Mouse (Mus musculus): ENCODE data around the gene Styxl1. TPM values are rescaled to one million over a fixed set of nuclear protein-coding genes. Genes with fewer than 3 reads are reported as not detected.

Gene Styxl1
- polyA plus RNA-seq, 1 experiment from 2014 or later = 0.41 TPM

- H3K27me3 ChIP-seq = no peaks in the 10 kb centered on the region
- no peak overlapping the region for H3K4me2 ChIP-seq
- no peak overlapping the region for H3K27ac ChIP-seq
- H3K9ac ChIP-seq = no peak overlapping the region
- no peaks in the 10 kb centered on the region for H3K9me3 ChIP-seq (replicated peaks)
- peaks cover 14% of the 10 kb centered on the region for H3K36me3 ChIP-seq (ENCODE audit: poor library complexity, severe bottlenecking)
- H3K4me1 ChIP-seq = peaks cover 64% of the 10 kb centered on the region
- no peak for ATAC-seq
- WGBS = 78% methylated on average over 3 of the region's 3 CpGs
- H3K4me3 ChIP-seq = no peak overlapping the region
Observed at GRCm38 (mm10) chr5:135723165-135723751, 54.9 kb downstream of the Styxl1 start.

GRCm38 (mm10) chr5:135722121-135722520 lies 56.1 kb downstream of the Styxl1 start:
- WGBS = 74% methylated on average over 11 of the region's 11 CpGs
- H3K27me3 ChIP-seq = no peaks in the 10 kb centered on the region
- no peak overlapping the region for H3K9ac ChIP-seq
- H3K4me2 ChIP-seq = no peak overlapping the region; the same call in 1 of the 2 replicates
- peaks cover 18% of the 10 kb centered on the region for H3K36me3 ChIP-seq (ENCODE audit: poor library complexity, severe bottlenecking)
- 0 out of 2 replicates have a peak overlapping the region, but pooled peaks have one; percentile 14 for H3K27ac ChIP-seq
- H3K9me3 ChIP-seq (replicated peaks) = no peaks in the 10 kb centered on the region
- ATAC-seq = no peak
- no peak overlapping the region for H3K4me3 ChIP-seq
- H3K4me1 ChIP-seq = peaks cover 56% of the 10 kb centered on the region

- Histone ChIP-seq H3K4me3 (no peak overlapping the region), H3K4me2 (no peak overlapping the region), H3K36me3 (ENCODE audit: poor library complexity, severe bottlenecking) (peaks cover 29% of the 10 kb centered on the region), H3K9me3 (replicated peaks) (no peaks in the 10 kb centered on the region), H3K9ac (no peak overlapping the region), H3K27ac (no peak overlapping the region), H3K27me3 (no peaks in the 10 kb centered on the region), H3K4me1 (peaks cover 46% of the 10 kb centered on the region)
- no peak for ATAC-seq
- WGBS = 94% methylated on average over 8 of the region's 8 CpGs
Observed at GRCm38 (mm10) chr5:135721076-135721475, 57.1 kb downstream of the Styxl1 start.

GRCm38 (mm10) chr5:135720121-135720520 lies 58.1 kb downstream of the Styxl1 start:
- 85% methylated on average over 3 of the region's 3 CpGs for WGBS
- Histone ChIP-seq H3K4me2 (no peak overlapping the region), H3K4me3 (no peak overlapping the region), H3K9me3 (replicated peaks) (no peaks in the 10 kb centered on the region), H3K27me3 (no peaks in the 10 kb centered on the region), H3K36me3 (ENCODE audit: poor library complexity, severe bottlenecking) (peaks cover 35% of the 10 kb centered on the region), H3K4me1 (peaks cover 36% of the 10 kb centered on the region), H3K9ac (no peak overlapping the region), H3K27ac (no peak overlapping the region)
- no peak for ATAC-seq

GRCm38 (mm10) chr5:135719586-135720120 lies 58.5 kb downstream of the Styxl1 start:
- H3K4me3 ChIP-seq = no peak overlapping the region
- no peak overlapping the region for H3K27ac ChIP-seq
- H3K9me3 ChIP-seq (replicated peaks) = no peaks in the 10 kb centered on the region
- 89% methylated on average over 10 of the region's 10 CpGs for WGBS
- no peak for ATAC-seq
- no peaks in the 10 kb centered on the region for H3K27me3 ChIP-seq
- H3K9ac ChIP-seq = no peak overlapping the region
- peaks cover 35% of the 10 kb centered on the region for H3K36me3 ChIP-seq (ENCODE audit: poor library complexity, severe bottlenecking)
- no peak overlapping the region for H3K4me2 ChIP-seq
- peaks cover 32% of the 10 kb centered on the region for H3K4me1 ChIP-seq

GRCm38 (mm10) chr5:135715624-135716023 lies 62.6 kb downstream of the Styxl1 start:
- WGBS = 63% methylated on average over 10 of the region's 10 CpGs
- Histone ChIP-seq H3K4me3 (no peak overlapping the region), H3K36me3 (ENCODE audit: poor library complexity, severe bottlenecking) (peaks cover 33% of the 10 kb centered on the region), H3K9ac (no peak overlapping the region), H3K9me3 (replicated peaks) (no peaks in the 10 kb centered on the region), H3K4me1 (0 out of 2 replicates have a peak, but pooled peaks cover 7% of the 10 kb centered on the region), H3K27me3 (no peaks in the 10 kb centered on the region), H3K27ac (no peak overlapping the region), H3K4me2 (no peak overlapping the region)
- ATAC-seq = no peak

- H3K36me3 ChIP-seq (ENCODE audit: poor library complexity, severe bottlenecking) = peaks cover 36% of the 10 kb centered on the region
- H3K9ac ChIP-seq = no peak overlapping the region
- no peaks in the 10 kb centered on the region for H3K27me3 ChIP-seq
- no peak for ATAC-seq
- H3K9me3 ChIP-seq (replicated peaks) = no peaks in the 10 kb centered on the region
- no peak overlapping the region for H3K27ac ChIP-seq
- no peak overlapping the region for H3K4me3 ChIP-seq
- WGBS = 88% methylated on average over 16 of the region's 16 CpGs
- H3K4me2 ChIP-seq = no peak overlapping the region
- H3K4me1 ChIP-seq = 0 out of 2 replicates have a peak, but pooled peaks cover 3% of the 10 kb centered on the region
Observed at GRCm38 (mm10) chr5:135713441-135714218, 64.6 kb downstream of the Styxl1 start.

GRCm38 (mm10) chr5:135712803-135713202 lies 65.4 kb downstream of the Styxl1 start:
- Histone ChIP-seq H3K9ac (no peak overlapping the region), H3K27ac (no peak overlapping the region), H3K4me2 (no peak overlapping the region), H3K4me3 (no peak overlapping the region), H3K36me3 (ENCODE audit: poor library complexity, severe bottlenecking) (peaks cover 32% of the 10 kb centered on the region), H3K4me1 (0 out of 2 replicates have a peak, but pooled peaks cover 3% of the 10 kb centered on the region), H3K9me3 (replicated peaks) (no peaks in the 10 kb centered on the region), H3K27me3 (no peaks in the 10 kb centered on the region)
- ATAC-seq = no peak
- 79% methylated on average over 4 of the region's 4 CpGs for WGBS

- no peaks in the 10 kb centered on the region for H3K9me3 ChIP-seq (replicated peaks)
- ATAC-seq = no peak
- no peak overlapping the region for H3K27ac ChIP-seq
- H3K27me3 ChIP-seq = no peaks in the 10 kb centered on the region
- H3K9ac ChIP-seq = no peak overlapping the region
- WGBS = 93% methylated on average over 13 of the region's 13 CpGs
- H3K36me3 ChIP-seq (ENCODE audit: poor library complexity, severe bottlenecking) = peaks cover 32% of the 10 kb centered on the region
- no peak overlapping the region for H3K4me2 ChIP-seq
- H3K4me3 ChIP-seq = no peak overlapping the region
- 0 out of 2 replicates have a peak, but pooled peaks cover 3% of the 10 kb centered on the region for H3K4me1 ChIP-seq
Observed at GRCm38 (mm10) chr5:135711582-135712355, 66.4 kb downstream of the Styxl1 start.

GRCm38 (mm10) chr5:135710599-135711214 lies 67.5 kb downstream of the Styxl1 start:
- Histone ChIP-seq H3K4me2 (no peak overlapping the region), H3K4me1 (0 out of 2 replicates have a peak, but pooled peaks cover 3% of the 10 kb centered on the region), H3K36me3 (ENCODE audit: poor library complexity, severe bottlenecking) (peaks cover 23% of the 10 kb centered on the region), H3K27me3 (no peaks in the 10 kb centered on the region), H3K4me3 (no peak overlapping the region), H3K9me3 (replicated peaks) (no peaks in the 10 kb centered on the region), H3K27ac (no peak overlapping the region), H3K9ac (no peak overlapping the region)
- WGBS = 90% methylated on average over 7 of the region's 7 CpGs
- no peak for ATAC-seq

- H3K27ac ChIP-seq = no peak overlapping the region
- ATAC-seq = no peak
Observed at GRCm38 (mm10) chr5:135709716-135710115, 68.5 kb downstream of the Styxl1 start.

More at GRCm38 (mm10) chr5:135709716-135710115, 68.5 kb downstream of the Styxl1 start:
- Histone ChIP-seq H3K9me3 (replicated peaks) (no peaks in the 10 kb centered on the region), H3K4me3 (no peak overlapping the region), H3K4me1 (0 out of 2 replicates have a peak, but pooled peaks cover 3% of the 10 kb centered on the region), H3K9ac (no peak overlapping the region), H3K27me3 (no peaks in the 10 kb centered on the region), H3K36me3 (ENCODE audit: poor library complexity, severe bottlenecking) (peaks cover 20% of the 10 kb centered on the region), H3K4me2 (no peak overlapping the region)
- WGBS = 97% methylated on average over 5 of the region's 5 CpGs
